Mouse (Mus musculus): ENCODE results near the gene Armc2. TPM values are rescaled to one million over a fixed set of nuclear protein-coding genes. Genes with fewer than 3 reads are reported as not detected.
"Not testable (repeated sequence)": the region's sequence is repeated elsewhere in the genome, so short reads cannot be mapped to it uniquely, and the experiment has no call there.

Armc2 gene
- total and polyA plus RNA-seq, 2 experiments from 2014 or later = 9.1 to 11.7 TPM

GRCm38 (mm10) chr10:41958677-41959274 lies 59.5 kb downstream of the Armc2 start:
- Histone ChIP-seq H3K9me3 (ENCODE audit: low read length) (no peaks in the 10 kb centered on the region), H3K9ac (replicated peaks; ENCODE audit: low read length) (no peak overlapping the region), H3K4me2 (ENCODE audit: low read depth, low read length) (no peak overlapping the region), H3K27me3 (ENCODE audit: insufficient read depth, low read length) (no peaks in the 10 kb centered on the region), H3K27ac (no peak overlapping the region), H3K36me3 (ENCODE audit: insufficient read depth, low read length) (no peaks in the 10 kb centered on the region), H3K4me1 (ENCODE audit: insufficient read depth, low read length) (no peaks in the 10 kb centered on the region), H3K4me3 (ENCODE audit: low read length) (no peak overlapping the region)
- DNase-seq (ENCODE audit: low spot score) = no peak
- TF ChIP-seq CTCF (IDR thresholded peaks at IDR 0.05; ENCODE audit: low read depth) = no peak
- ATAC-seq = no peak
- WGBS = 94% methylated on average over 19 of the region's 19 CpGs

DNA sequence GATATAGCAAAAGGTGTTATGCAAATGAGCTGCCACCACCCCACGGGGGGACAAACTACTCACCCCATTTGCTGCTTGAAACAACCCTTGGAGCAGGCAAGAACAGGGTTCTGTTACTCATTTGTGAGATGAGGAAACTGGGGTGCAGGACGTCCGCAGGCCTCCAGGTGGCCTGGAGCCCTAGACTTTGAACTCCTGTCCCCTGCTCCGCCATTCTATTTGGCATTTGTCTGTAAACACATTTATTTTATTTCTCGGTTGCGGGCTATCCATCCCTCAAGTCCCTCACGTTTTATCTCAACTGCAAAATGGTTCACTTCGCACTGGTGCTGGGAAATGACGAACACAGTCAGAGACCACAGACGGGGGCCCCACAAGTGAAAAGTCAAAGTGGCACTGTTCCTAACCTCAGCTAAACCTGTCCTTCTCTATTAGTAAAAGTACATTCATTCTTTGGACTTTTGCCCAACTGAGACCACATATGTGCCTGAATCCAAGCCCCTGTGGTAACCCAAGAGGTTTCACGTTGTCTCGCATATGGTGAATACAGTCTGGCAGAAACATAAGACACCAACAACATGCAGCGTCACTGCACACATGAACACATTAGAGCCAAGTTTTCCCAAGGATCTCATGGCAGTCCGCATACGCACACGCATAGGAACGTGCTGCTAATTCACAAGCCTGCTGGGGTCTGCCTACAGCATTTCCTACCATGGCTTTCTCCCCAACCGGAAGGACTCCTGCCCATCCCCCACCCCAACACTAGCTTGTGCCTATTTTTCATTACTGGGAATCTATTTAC lies 60.6 kb downstream of the Armc2 start:
- no peaks in the 10 kb centered on the region for H3K9me3 ChIP-seq (ENCODE audit: low read length)
- no peak overlapping the region for H3K9ac ChIP-seq (replicated peaks; ENCODE audit: low read length)
- ATAC-seq = 0 out of 2 replicates have a peak, but pooled peaks have one; percentile 27
- H3K27me3 ChIP-seq (ENCODE audit: insufficient read depth, low read length) = no peaks in the 10 kb centered on the region
- no peak overlapping the region for H3K27ac ChIP-seq
- no peak overlapping the region for H3K4me3 ChIP-seq (ENCODE audit: low read length)
- H3K4me2 ChIP-seq (ENCODE audit: low read depth, low read length) = no peak overlapping the region
- no peak for TF ChIP-seq CTCF (IDR thresholded peaks at IDR 0.05; ENCODE audit: low read depth)
- 75% methylated on average over 18 of the region's 18 CpGs for WGBS
- H3K4me1 ChIP-seq (ENCODE audit: insufficient read depth, low read length) = no peaks in the 10 kb centered on the region
- DNase-seq (ENCODE audit: low spot score) = peak; percentile 48
- H3K36me3 ChIP-seq (ENCODE audit: insufficient read depth, low read length) = no peaks in the 10 kb centered on the region

- Histone ChIP-seq H3K27me3 (ENCODE audit: insufficient read depth, low read length) (no peaks in the 10 kb centered on the region), H3K9me3 (ENCODE audit: low read length) (no peaks in the 10 kb centered on the region), H3K27ac (no peak overlapping the region), H3K4me2 (ENCODE audit: low read depth, low read length) (no peak overlapping the region), H3K4me1 (ENCODE audit: insufficient read depth, low read length) (no peaks in the 10 kb centered on the region), H3K4me3 (ENCODE audit: low read length) (no peak overlapping the region), H3K36me3 (ENCODE audit: insufficient read depth, low read length) (no peaks in the 10 kb centered on the region), H3K9ac (replicated peaks; ENCODE audit: low read length) (no peak overlapping the region)
- no peak for TF ChIP-seq CTCF (IDR thresholded peaks at IDR 0.05; ENCODE audit: low read depth)
- DNase-seq (ENCODE audit: low spot score) (no peak), ATAC-seq (no peak)
- 95% methylated on average over 5 of the region's 5 CpGs for WGBS
These were observed 64.7 kb downstream of the Armc2 start for GRCm38 (mm10) chr10:41953528-41953864.

DNA sequence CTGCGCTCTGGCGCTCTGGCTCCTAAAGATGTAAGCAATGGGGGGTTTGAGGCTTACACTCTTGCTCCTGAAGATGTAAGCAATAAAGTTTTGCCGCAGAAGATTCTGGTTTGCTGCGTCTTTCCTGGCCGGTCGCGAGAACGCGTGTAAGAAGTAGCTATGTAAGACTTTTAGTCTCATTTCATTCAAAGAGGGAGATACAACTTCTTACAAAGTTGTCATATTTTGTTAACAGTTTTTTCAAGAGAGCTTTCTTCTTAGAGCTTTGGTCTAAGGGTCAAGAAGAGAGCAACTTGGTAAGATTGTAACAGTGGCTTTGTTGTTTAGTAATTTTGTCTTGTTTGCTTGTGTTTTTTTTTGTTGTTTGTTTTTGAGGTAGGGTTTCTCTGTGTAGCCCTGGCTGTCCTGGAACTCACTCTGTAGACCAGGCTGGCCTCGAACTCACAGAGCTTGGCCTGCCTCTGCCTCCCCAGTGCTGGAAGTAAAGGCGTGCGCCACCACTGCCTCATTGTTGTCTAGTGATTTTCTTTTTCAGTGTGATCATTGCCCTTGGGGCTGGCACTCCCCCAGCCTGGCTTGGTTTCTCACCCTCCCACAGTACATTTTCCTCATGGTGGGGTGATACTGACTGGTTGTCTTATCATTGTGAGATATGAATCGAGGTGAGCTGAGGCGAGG lies 65.3 kb downstream of the Armc2 start:
- DNase-seq (ENCODE audit: low spot score) = no peak
- 97% methylated on average over 14 of the region's 14 CpGs for WGBS
- no peak for ATAC-seq
- Histone ChIP-seq H3K4me3 (ENCODE audit: low read length) (no peak overlapping the region), H3K27ac (no peak overlapping the region), H3K4me2 (ENCODE audit: low read depth, low read length) (no peak overlapping the region), H3K36me3 (ENCODE audit: insufficient read depth, low read length) (no peaks in the 10 kb centered on the region), H3K27me3 (ENCODE audit: insufficient read depth, low read length) (no peaks in the 10 kb centered on the region), H3K9ac (replicated peaks; ENCODE audit: low read length) (no peak overlapping the region), H3K4me1 (ENCODE audit: insufficient read depth, low read length) (no peaks in the 10 kb centered on the region), H3K9me3 (ENCODE audit: low read length) (no peaks in the 10 kb centered on the region)
- no peak for TF ChIP-seq CTCF (IDR thresholded peaks at IDR 0.05; ENCODE audit: low read depth)

GRCm38 (mm10) chr10:41952354-41952753 lies 65.9 kb downstream of the Armc2 start:
- not testable (repeated sequence) for H3K4me1 ChIP-seq (ENCODE audit: insufficient read depth, low read length); H3K27ac ChIP-seq; H3K36me3 ChIP-seq (ENCODE audit: insufficient read depth, low read length); H3K4me3 ChIP-seq (ENCODE audit: low read length); ATAC-seq; H3K9ac ChIP-seq (replicated peaks; ENCODE audit: low read length); H3K4me2 ChIP-seq (ENCODE audit: low read depth, low read length); H3K9me3 ChIP-seq (ENCODE audit: low read length); H3K27me3 ChIP-seq (ENCODE audit: insufficient read depth, low read length); DNase-seq (ENCODE audit: low spot score)
- 92% methylated on average over 5 of the region's 10 CpGs for WGBS

DNA sequence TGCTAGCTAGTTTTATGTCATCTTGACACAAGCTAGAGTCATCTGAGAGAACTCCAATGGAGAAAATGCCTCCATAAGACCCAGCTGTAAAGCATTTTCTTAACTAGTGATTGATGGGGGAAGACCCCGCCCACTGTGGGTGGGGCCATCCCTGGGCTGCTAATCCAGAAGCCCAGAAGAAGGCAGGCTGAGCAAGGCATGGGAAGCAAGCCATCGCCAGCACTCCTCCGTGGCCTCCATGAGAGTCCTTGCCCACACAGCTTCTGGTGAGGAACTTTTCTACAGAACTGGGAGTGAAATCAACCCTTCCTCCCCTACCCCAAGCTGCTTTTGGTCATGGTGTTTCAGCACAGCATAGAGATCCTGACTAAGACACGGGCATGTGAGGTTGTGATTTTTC lies 79.2 kb downstream of the Armc2 start:
- ATAC-seq = no peak
- 73% methylated on average over 4 of the region's 4 CpGs for WGBS

More for the DNA sequence above, 79.2 kb downstream of the Armc2 start:
- Histone ChIP-seq H3K9ac (replicated peaks; ENCODE audit: low read length) (no peak overlapping the region), H3K27ac (no peak overlapping the region), H3K36me3 (ENCODE audit: insufficient read depth, low read length) (no peaks in the 10 kb centered on the region), H3K4me1 (ENCODE audit: insufficient read depth, low read length) (peaks cover 13% of the 10 kb centered on the region), H3K4me2 (ENCODE audit: low read depth, low read length) (no peak overlapping the region), H3K4me3 (ENCODE audit: low read length) (no peak overlapping the region), H3K9me3 (ENCODE audit: low read length) (no peaks in the 10 kb centered on the region), H3K27me3 (ENCODE audit: insufficient read depth, low read length) (no peaks in the 10 kb centered on the region)
- no peak for TF ChIP-seq CTCF (IDR thresholded peaks at IDR 0.05; ENCODE audit: low read depth)
- DNase-seq (ENCODE audit: low spot score) = no peak

Measured in hindbrain, postnatal 0 days (tissue).